Mouse (Mus musculus): ENCODE data around the gene Gm28360. TPM values are rescaled to one million over a fixed set of nuclear protein-coding genes. Genes with fewer than 3 reads are reported as not detected.
"Not testable (repeated sequence)": the region's sequence is repeated elsewhere in the genome, so short reads cannot be mapped to it uniquely, and the experiment has no call there.

Gene Gm28360
- not detected in 2 replicates for polyA plus RNA-seq (2014; fragmentation: Nextera tagmentation; extraction: Ambion mirVana)

- DNase-seq (ENCODE audit: low spot score); H3K9ac ChIP-seq (ENCODE audit: low read depth, low read length); H3K27ac ChIP-seq (ENCODE audit: low read depth, low read length); H3K4me3 ChIP-seq (ENCODE audit: low read depth, low read length); H3K4me1 ChIP-seq (replicated peaks; ENCODE audit: control insufficient read depth, insufficient read depth, low read length); H3K4me2 ChIP-seq (replicated peaks; ENCODE audit: low read depth, low read length); H3K36me3 ChIP-seq (ENCODE audit: control insufficient read depth, insufficient read depth, low read length); H3K27me3 ChIP-seq (ENCODE audit: control insufficient read depth, insufficient read depth, low read length); ATAC-seq (ENCODE audit: low FRiP score); H3K9me3 ChIP-seq (ENCODE audit: control insufficient read depth, low read length): not testable (repeated sequence)
- WGBS = 60% methylated on average over 5 of the region's 5 CpGs
Measured at GRCm38 (mm10) chr1:117829781-117830180, at the start of gene Gm28360. Gm28360 (plus strand) TSS chr1:117830081.

GRCm38 (mm10) chr1:117780833-117781232, 49.0 kb upstream of the Gm28360 start, which contains the start of gene B020011L13Rik:
B020011L13Rik (plus strand) TSS chr1:117781133.
- 63% methylated on average over 3 of the region's 3 CpGs for WGBS

GRCm38 (mm10) chr1:117816271-117816670, 13.6 kb upstream of the Gm28360 start:
- H3K27me3 ChIP-seq (ENCODE audit: control insufficient read depth, insufficient read depth, low read length); H3K36me3 ChIP-seq (ENCODE audit: control insufficient read depth, insufficient read depth, low read length); H3K9me3 ChIP-seq (ENCODE audit: control insufficient read depth, low read length); H3K9ac ChIP-seq (ENCODE audit: low read depth, low read length); H3K4me3 ChIP-seq (ENCODE audit: low read depth, low read length); ATAC-seq (ENCODE audit: low FRiP score); H3K4me2 ChIP-seq (replicated peaks; ENCODE audit: low read depth, low read length); H3K27ac ChIP-seq (ENCODE audit: low read depth, low read length); H3K4me1 ChIP-seq (replicated peaks; ENCODE audit: control insufficient read depth, insufficient read depth, low read length); DNase-seq (ENCODE audit: low spot score): not testable (repeated sequence)

More at GRCm38 (mm10) chr1:117780833-117781232, 49.0 kb upstream of the Gm28360 start, which contains the start of gene B020011L13Rik:
- H3K36me3 ChIP-seq (ENCODE audit: control insufficient read depth, insufficient read depth, low read length); H3K9me3 ChIP-seq (ENCODE audit: control insufficient read depth, low read length); H3K4me1 ChIP-seq (replicated peaks; ENCODE audit: control insufficient read depth, insufficient read depth, low read length); ATAC-seq (ENCODE audit: low FRiP score); H3K27me3 ChIP-seq (ENCODE audit: control insufficient read depth, insufficient read depth, low read length); H3K4me2 ChIP-seq (replicated peaks; ENCODE audit: low read depth, low read length); H3K9ac ChIP-seq (ENCODE audit: low read depth, low read length); H3K27ac ChIP-seq (ENCODE audit: low read depth, low read length); H3K4me3 ChIP-seq (ENCODE audit: low read depth, low read length); DNase-seq (ENCODE audit: low spot score): not testable (repeated sequence)

- H3K9me3 ChIP-seq (ENCODE audit: control insufficient read depth, low read length); H3K4me2 ChIP-seq (replicated peaks; ENCODE audit: low read depth, low read length); H3K9ac ChIP-seq (ENCODE audit: low read depth, low read length); DNase-seq (ENCODE audit: low spot score); H3K36me3 ChIP-seq (ENCODE audit: control insufficient read depth, insufficient read depth, low read length); H3K4me1 ChIP-seq (replicated peaks; ENCODE audit: control insufficient read depth, insufficient read depth, low read length); H3K27me3 ChIP-seq (ENCODE audit: control insufficient read depth, insufficient read depth, low read length); H3K4me3 ChIP-seq (ENCODE audit: low read depth, low read length); H3K27ac ChIP-seq (ENCODE audit: low read depth, low read length); ATAC-seq (ENCODE audit: low FRiP score): not testable (repeated sequence)
- WGBS = 83% methylated on average over 3 of the region's 3 CpGs
Measured at GRCm38 (mm10) chr1:117851718-117852117, 21.8 kb downstream of the Gm28360 start.

Other genes with a start within 250 kb of the Gm28360 start
- gene Gm28363, start 132.9 kb upstream of the Gm28360 start, polyA plus RNA-seq (2014; fragmentation: Nextera tagmentation; extraction: Ambion mirVana) = not detected in 2 replicates
- not detected in 2 replicates for gene B020011L13Rik, start 48.9 kb upstream of the Gm28360 start, polyA plus RNA-seq (2014; fragmentation: Nextera tagmentation; extraction: Ambion mirVana)
- not detected in 2 replicates for gene Gm28168, start 97.9 kb downstream of the Gm28360 start, polyA plus RNA-seq (2014; fragmentation: Nextera tagmentation; extraction: Ambion mirVana)
- gene Gm7145, start 135.9 kb downstream of the Gm28360 start, polyA plus RNA-seq (2014; fragmentation: Nextera tagmentation; extraction: Ambion mirVana) = not detected in 2 replicates